Mouse (Mus musculus) liver, postnatal 0 days (tissue): ENCODE data around the gene Clec2g.

Source experiments
- CTCF ChIP-seq: sonication (generic); IDR thresholded peaks from 2 replicates; pipeline ENCODE4 v1.5.1; 2016; ENCODE audit warnings: antibody characterized with exemption, low read depth
- EP300 ChIP-seq: IDR thresholded peaks from 2 replicates; pipeline ENCODE4 v1.6.1; 2016; ENCODE audit warnings: antibody characterized with exemption, low read depth, mild to moderate bottlenecking

- TF ChIP-seq CTCF: no peak
- no peak for TF ChIP-seq EP300
Observed at GRCm38 (mm10) chr6:129030175-129030824, 96.1 kb downstream of the Clec2g start.
